Mouse (Mus musculus) hindbrain, postnatal 0 days (tissue): ENCODE results near the gene Tollip. TPM values are rescaled to one million over a fixed set of nuclear protein-coding genes. Genes with fewer than 3 reads are reported as not detected.
"Not testable (repeated sequence)": the region's sequence is repeated elsewhere in the genome, so short reads cannot be mapped to it uniquely, and the experiment has no call there.

ENCODE experiments used
- ATAC-seq: fragments of 200-750 bp; cut with Nextera tagmentation; 2 replicates; pipeline ENCODE4 v1.8.0; 2017; ENCODE audit warnings: mild to moderate bottlenecking, moderate TSS enrichment, moderate library complexity
- DNase-seq: peaks from one replicate; pipeline ENCODE4 v3.0.0-alpha.2; 2015; ENCODE audit warnings: low spot score
- H3K27ac ChIP-seq: fragments of 300-500 bp; sonication (generic); 2 replicates; pipeline ENCODE4 v1.5.1; 2014; ENCODE audit warnings: mild to moderate bottlenecking
- H3K27me3 ChIP-seq: fragments of 300-500 bp; sonication (generic); 2 replicates; pipeline ENCODE4 v1.6.1; 2014; ENCODE audit warnings: low read length, mixed read lengths; ENCODE audit not compliant: insufficient read depth
- H3K36me3 ChIP-seq: fragments of 300-500 bp; sonication (generic); 2 replicates; pipeline ENCODE4 v1.6.1; 2014; ENCODE audit warnings: low read length, mixed read lengths; ENCODE audit not compliant: insufficient read depth
- H3K4me1 ChIP-seq: fragments of 300-500 bp; sonication (generic); 2 replicates; pipeline ENCODE4 v1.6.1; 2014; ENCODE audit warnings: antibody characterized with exemption, low read length, mixed read lengths; ENCODE audit not compliant: insufficient read depth
- H3K4me2 ChIP-seq: fragments of 300-500 bp; sonication (generic); 2 replicates; pipeline ENCODE4 v1.6.1; 2014; ENCODE audit warnings: low read depth, mild to moderate bottlenecking, low read length, moderate library complexity, mixed read lengths
- H3K4me3 ChIP-seq: fragments of 300-500 bp; sonication (generic); 2 replicates; pipeline ENCODE4 v1.5.1; 2014; ENCODE audit warnings: low read length
- H3K9ac ChIP-seq: fragments of 300-500 bp; sonication (generic); replicated peaks from 2 replicates; pipeline ENCODE4 v1.6.1; 2014; ENCODE audit warnings: mild to moderate bottlenecking, low read length, moderate library complexity, mixed read lengths
- H3K9me3 ChIP-seq: fragments of 300-500 bp; sonication (generic); 2 replicates; pipeline ENCODE4 v1.6.1; 2016; ENCODE audit warnings: low read length, mixed read lengths
- CTCF ChIP-seq: IDR thresholded peaks from 2 replicates; pipeline ENCODE4 v1.5.1; 2016; ENCODE audit warnings: antibody characterized with exemption, control low read depth, low read depth
- WGBS: fragments of 180-500 bp; shearing (Covaris S2); extraction: QIAGEN DNeasy Blood & Tissue Kit; methylation state at CpG from one replicate; pipeline ENCODE4 v1.1.7; 2014; 5-methylcytosine and 5-hydroxymethylcytosine counted together
- polyA plus RNA-seq: library from polyadenylated mRNA; unstranded; fragments of >200 nt; fragmentation: Nextera tagmentation; extraction: Ambion mirVana; gene quantifications from 2 replicates; pipeline ENCODE4 v1.2.1, GENCODE M21; 2015
- total RNA-seq: library from RNA; depleted of rRNA; stranded (reverse); fragments of >200 nt; gene quantifications from 2 replicates; pipeline ENCODE4 v1.2.3, GENCODE M21; 2014

Gene Tollip
- total and polyA plus RNA-seq, 2 experiments from 2014 or later, result 72.6 to 121 TPM

GRCm38 (mm10) chr7:141943444-141943843 lies 25.1 kb upstream of the Tollip start:
- 33% methylated on average over 5 of the region's 5 CpGs for WGBS
- peak; percentile 37 for DNase-seq

GRCm38 (mm10) chr7:141934951-141935350 lies 16.6 kb upstream of the Tollip start:
- H3K36me3 ChIP-seq, result no peaks in the 10 kb centered on the region
- no peak overlapping the region for H3K4me3 ChIP-seq
- H3K9me3 ChIP-seq, result no peaks in the 10 kb centered on the region
- no peak overlapping the region for H3K9ac ChIP-seq
- ATAC-seq, result no peak; the same call in 1 of the 2 replicates
- H3K4me1 ChIP-seq, result peaks cover 5% of the 10 kb centered on the region; the same call in 1 of the 2 replicates
- peak overlapping the region; percentile 64; the same call in 1 of the 2 replicates for H3K27ac ChIP-seq
- H3K4me2 ChIP-seq, result no peak overlapping the region
- DNase-seq, result no peak
- no peak for TF ChIP-seq CTCF
- no peaks in the 10 kb centered on the region for H3K27me3 ChIP-seq
- 49% methylated on average over 6 of the region's 6 CpGs for WGBS

More at GRCm38 (mm10) chr7:141943444-141943843, 25.1 kb upstream of the Tollip start:
- no peak for TF ChIP-seq CTCF
- Histone ChIP-seq H3K9ac (no peak overlapping the region), H3K4me1 (peaks cover 21% of the 10 kb centered on the region), H3K36me3 (no peaks in the 10 kb centered on the region), H3K27me3 (no peaks in the 10 kb centered on the region), H3K4me3 (no peak overlapping the region), H3K9me3 (no peaks in the 10 kb centered on the region), H3K27ac (peak overlapping the region; percentile 32; the same call in 1 of the 2 replicates), H3K4me2 (no peak overlapping the region)
- ATAC-seq, result 0 out of 2 replicates have a peak, but pooled peaks have one; percentile 36

DNA sequence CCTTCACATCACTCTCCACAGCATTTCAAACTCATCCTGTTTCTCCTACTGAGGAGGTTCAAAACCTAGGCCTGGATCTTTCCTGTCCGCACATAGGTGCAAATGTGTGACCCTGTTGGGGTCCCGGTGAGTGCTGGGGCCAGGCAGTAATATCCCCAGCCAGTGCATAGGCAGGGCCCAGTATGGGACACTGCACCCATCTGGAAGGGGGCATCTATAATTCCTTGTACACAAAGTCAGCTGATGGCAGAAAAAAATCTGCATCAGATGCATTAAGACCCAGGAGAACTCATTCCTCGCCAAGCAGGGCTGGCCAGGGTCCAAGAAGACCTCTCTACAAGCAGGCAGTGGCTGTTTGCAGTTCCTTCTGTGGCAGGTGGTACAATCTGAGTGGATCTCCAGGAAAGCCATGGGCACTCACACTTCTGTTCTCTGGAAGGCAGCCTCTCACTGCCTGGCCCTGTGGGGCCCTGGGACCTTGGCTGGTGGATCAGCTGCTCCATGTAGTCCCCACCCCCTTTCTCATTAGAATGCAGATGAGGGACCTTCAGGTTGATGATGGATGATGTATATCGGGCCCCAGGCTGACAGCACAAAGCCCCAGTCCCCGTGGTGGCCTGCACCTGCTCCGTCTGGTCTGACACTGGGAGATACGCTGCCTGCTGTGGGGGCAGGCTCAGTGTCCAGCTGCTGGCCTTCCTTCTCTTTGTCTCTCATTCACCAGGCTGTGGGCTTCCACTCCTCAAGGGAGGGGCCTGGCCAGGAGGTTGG lies 16.0 kb upstream of the Tollip start:
- 27% methylated on average over 7 of the region's 7 CpGs for WGBS
- DNase-seq, result peak; percentile 84

GRCm38 (mm10) chr7:141928642-141929041 lies 10.3 kb upstream of the Tollip start:
- 76% methylated on average over 10 of the region's 10 CpGs for WGBS
- H3K4me1 ChIP-seq, result no peaks in the 10 kb centered on the region
- H3K4me2 ChIP-seq, result no peak overlapping the region
- no peak overlapping the region for H3K9ac ChIP-seq
- no peaks in the 10 kb centered on the region for H3K27me3 ChIP-seq
- H3K36me3 ChIP-seq, result no peaks in the 10 kb centered on the region
- ATAC-seq, result no peak
- no peak for DNase-seq
- no peak overlapping the region for H3K4me3 ChIP-seq
- TF ChIP-seq CTCF, result no peak
- H3K27ac ChIP-seq, result no peak overlapping the region
- H3K9me3 ChIP-seq, result no peaks in the 10 kb centered on the region

More for the DNA sequence above, 16.0 kb upstream of the Tollip start:
- Histone ChIP-seq H3K27me3 (no peaks in the 10 kb centered on the region), H3K4me3 (no peak overlapping the region), H3K4me1 (peaks cover 5% of the 10 kb centered on the region; the same call in 1 of the 2 replicates), H3K4me2 (no peak overlapping the region), H3K9me3 (no peaks in the 10 kb centered on the region), H3K27ac (peak overlapping the region; percentile 64; the same call in 1 of the 2 replicates), H3K36me3 (no peaks in the 10 kb centered on the region), H3K9ac (no peak overlapping the region)
- TF ChIP-seq CTCF, result no peak
- peak; percentile 94 for ATAC-seq

DNA sequence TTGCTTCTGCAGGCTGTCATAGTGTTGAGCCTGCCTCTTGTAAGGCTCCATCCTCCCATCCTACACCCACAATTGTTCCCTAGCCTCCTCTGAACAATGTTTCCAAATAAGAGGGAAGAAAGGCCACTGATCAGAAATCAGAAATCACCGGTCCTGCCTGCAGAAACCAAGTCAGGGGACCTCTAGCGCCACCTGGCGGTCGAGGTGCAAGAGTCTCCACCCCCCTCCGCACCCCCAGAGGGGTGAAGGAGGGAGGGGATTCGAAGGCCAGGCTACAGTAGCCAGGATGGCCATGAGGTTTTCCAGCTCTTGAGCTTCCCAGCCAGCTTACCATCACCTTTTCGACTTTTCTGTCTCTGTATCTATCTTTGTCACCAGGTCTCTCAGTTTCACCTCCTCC lies 6.6 kb upstream of the Tollip start:
- Histone ChIP-seq H3K36me3 (no peaks in the 10 kb centered on the region), H3K9me3 (no peaks in the 10 kb centered on the region), H3K27me3 (no peaks in the 10 kb centered on the region), H3K27ac (no peak overlapping the region), H3K4me3 (no peak overlapping the region), H3K4me1 (no peaks in the 10 kb centered on the region), H3K4me2 (no peak overlapping the region), H3K9ac (no peak overlapping the region)
- ATAC-seq, result peak; percentile 81; the same call in 1 of the 2 replicates
- WGBS, result 7% methylated on average over 6 of the region's 7 CpGs
- peak; percentile 96 for TF ChIP-seq CTCF
- DNase-seq, result peak; percentile 90

DNA sequence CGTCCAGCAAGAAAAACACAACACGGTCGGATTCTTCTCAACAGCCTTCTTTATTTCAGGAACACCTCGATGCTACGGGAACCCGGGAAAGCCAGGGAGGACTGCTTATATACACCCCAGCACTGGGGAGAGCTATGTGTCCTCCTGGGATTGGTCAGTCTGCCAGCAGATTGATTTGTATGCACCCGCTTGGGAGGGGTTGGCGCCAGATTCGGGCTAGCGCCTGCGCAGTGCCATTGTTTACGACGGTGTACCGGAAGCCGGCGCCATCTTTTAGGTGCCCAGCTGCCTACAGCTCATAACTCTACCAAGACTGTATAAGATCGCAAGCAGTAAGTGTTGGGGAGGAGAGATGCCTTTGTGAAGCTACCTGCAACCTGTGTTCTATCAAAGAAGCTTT lies 5.8 kb upstream of the Tollip start:
- not testable (repeated sequence) for H3K27me3 ChIP-seq, H3K9me3 ChIP-seq, H3K4me2 ChIP-seq, H3K36me3 ChIP-seq, ATAC-seq, DNase-seq, H3K27ac ChIP-seq, H3K9ac ChIP-seq, H3K4me3 ChIP-seq, H3K4me1 ChIP-seq
- WGBS, result 94% methylated on average over 17 of the region's 17 CpGs

DNA sequence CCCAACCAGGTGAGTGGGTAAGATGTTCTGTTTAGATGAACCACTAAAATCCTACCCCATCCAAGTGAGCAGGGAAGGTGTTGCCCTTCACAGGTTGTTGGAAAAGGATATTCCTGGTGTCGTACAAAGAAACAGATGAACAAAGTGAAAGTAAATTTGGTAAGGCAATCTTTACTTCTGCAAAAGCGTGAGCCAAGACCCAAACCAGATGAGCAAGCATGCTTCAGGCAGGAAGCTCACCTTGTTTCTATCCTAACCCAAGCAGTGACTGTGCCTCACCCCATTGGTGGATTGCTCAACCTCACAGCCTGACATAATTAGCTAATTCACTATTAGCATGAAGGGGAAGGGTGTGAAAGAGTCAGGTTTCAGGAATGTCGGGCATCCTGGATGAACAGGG lies 7.0 kb downstream of the Tollip start:
- WGBS, result 79% methylated on average over 3 of the region's 3 CpGs
- no peak for ATAC-seq
- Histone ChIP-seq H3K9ac (no peak overlapping the region), H3K36me3 (no peaks in the 10 kb centered on the region), H3K4me2 (no peak overlapping the region), H3K4me3 (no peak overlapping the region), H3K4me1 (no peaks in the 10 kb centered on the region), H3K27ac (no peak overlapping the region), H3K9me3 (no peaks in the 10 kb centered on the region), H3K27me3 (no peaks in the 10 kb centered on the region)
- no peak for TF ChIP-seq CTCF
- no peak for DNase-seq
